Mouse (Mus musculus) kidney, embryonic 14.5 days (tissue): ENCODE measurements at regions not wholly inside any gene's neighbourhood (a gene's known extent, or its start where the extent isn't known, plus 50 kb on each side); places are given as distances from the start of the nearest gene placed in this dataset.

Source experiments
- ATAC-seq: fragments of 200-750 bp; cut with Nextera tagmentation; 2 replicates; pipeline ENCODE4 v1.8.0; 2017; ENCODE audit warnings: moderate number of reproducible peaks, mild to moderate bottlenecking, moderate TSS enrichment, moderate library complexity; ENCODE audit not compliant: low FRiP score, low TSS enrichment
- H3K27ac ChIP-seq: fragments of 300-500 bp; sonication (generic); 2 replicates; pipeline ENCODE4 v1.5.1; 2014; ENCODE audit warnings: low read depth, mild to moderate bottlenecking, low read length, moderate library complexity, mixed read lengths
- H3K27me3 ChIP-seq: fragments of 300-500 bp; sonication (generic); 2 replicates; pipeline ENCODE4 v1.6.1; 2014; ENCODE audit warnings: mild to moderate bottlenecking, low read length; ENCODE audit not compliant: control insufficient read depth, insufficient read depth
- H3K36me3 ChIP-seq: fragments of 300-500 bp; sonication (generic); 2 replicates; pipeline ENCODE4 v1.6.1; 2014; ENCODE audit warnings: low read length, mixed read lengths; ENCODE audit not compliant: control insufficient read depth, insufficient read depth
- H3K4me1 ChIP-seq: fragments of 300-500 bp; sonication (generic); 2 replicates; pipeline ENCODE4 v1.6.1; 2014; ENCODE audit warnings: low read length, mixed read lengths; ENCODE audit not compliant: control insufficient read depth, insufficient read depth
- H3K4me2 ChIP-seq: fragments of 300-500 bp; sonication (generic); replicated peaks from 2 replicates; pipeline ENCODE4 v1.6.1; 2014; ENCODE audit warnings: low read depth, mild to moderate bottlenecking, low read length
- H3K4me3 ChIP-seq: fragments of 300-500 bp; sonication (generic); 2 replicates; pipeline ENCODE4 v1.5.1; 2014; ENCODE audit warnings: mild to moderate bottlenecking, low read length
- H3K9ac ChIP-seq: fragments of 300-500 bp; sonication (generic); 2 replicates; pipeline ENCODE4 v1.6.1; 2014; ENCODE audit warnings: low read depth, mild to moderate bottlenecking, low read length, moderate library complexity
- H3K9me3 ChIP-seq: fragments of 300-500 bp; sonication (generic); 2 replicates; pipeline ENCODE4 v1.6.1; 2016; ENCODE audit warnings: low read length; ENCODE audit not compliant: control insufficient read depth
- whole genome bisulfite sequencing: fragments of 180-500 bp; shearing (Covaris S2); extraction: QIAGEN DNeasy Blood & Tissue Kit; methylation state at CpG from one replicate; pipeline ENCODE4 v1.1.7; 2014; 5-methylcytosine and 5-hydroxymethylcytosine counted together

DNA sequence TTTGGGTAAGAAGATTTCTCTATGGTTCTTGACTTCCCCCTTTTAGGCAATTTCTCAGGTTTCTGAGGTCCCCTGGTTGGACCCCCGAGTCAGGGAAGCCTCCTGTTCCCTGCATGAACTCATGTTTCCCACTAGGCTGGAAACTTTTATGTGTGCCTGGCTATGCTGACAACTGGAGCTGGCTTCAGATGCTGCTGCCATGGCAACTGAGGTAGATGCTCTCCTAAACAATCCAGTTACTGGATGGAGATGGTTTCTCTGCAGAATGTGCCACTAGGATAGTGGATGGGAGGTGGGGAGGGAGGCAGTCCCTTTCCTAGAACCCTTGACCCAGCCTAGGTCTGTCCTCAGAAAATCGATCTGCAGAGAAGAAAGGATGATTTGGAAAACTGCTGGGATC, 79.4 kb upstream of the Ccnd1 start:
- WGBS: 64% methylated on average over 2 of the region's 2 CpGs
- Histone ChIP-seq H3K27me3 (no peaks in the 10 kb centered on the region), H3K27ac (no peak overlapping the region), H3K4me2 (no peak overlapping the region), H3K9ac (no peak overlapping the region), H3K4me3 (no peak overlapping the region), H3K4me1 (peaks cover 7% of the 10 kb centered on the region), H3K9me3 (no peaks in the 10 kb centered on the region), H3K36me3 (no peaks in the 10 kb centered on the region)
- ATAC-seq: no peak

DNA sequence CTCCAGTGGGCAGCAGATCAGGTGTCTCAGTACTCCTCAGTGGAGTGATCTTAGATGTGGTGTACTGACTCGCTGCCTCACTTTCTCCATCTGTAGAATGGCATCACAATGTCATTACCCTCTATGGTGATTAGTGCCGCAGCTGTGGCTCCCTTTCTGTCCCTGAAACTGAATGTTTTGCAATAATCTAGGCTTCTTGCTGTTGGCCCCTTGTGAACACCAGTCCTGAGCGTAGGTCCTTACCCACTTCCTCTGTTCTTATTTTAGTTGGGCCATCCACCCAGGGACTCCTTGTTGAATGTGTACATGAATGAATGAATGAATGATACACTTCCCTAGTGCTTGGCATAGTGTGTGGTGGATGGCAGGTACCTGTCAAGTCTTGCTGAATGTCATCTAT, 78.4 kb upstream of the Ccnd1 start:
- H3K36me3 ChIP-seq: no peaks in the 10 kb centered on the region
- H3K9me3 ChIP-seq: no peaks in the 10 kb centered on the region
- no peak for ATAC-seq
- H3K4me3 ChIP-seq: no peak overlapping the region
- no peak overlapping the region for H3K27ac ChIP-seq
- H3K9ac ChIP-seq: no peak overlapping the region
- H3K27me3 ChIP-seq: no peaks in the 10 kb centered on the region
- 89% methylated on average over 3 of the region's 3 CpGs for WGBS
- peaks cover 7% of the 10 kb centered on the region for H3K4me1 ChIP-seq
- no peak overlapping the region for H3K4me2 ChIP-seq

DNA sequence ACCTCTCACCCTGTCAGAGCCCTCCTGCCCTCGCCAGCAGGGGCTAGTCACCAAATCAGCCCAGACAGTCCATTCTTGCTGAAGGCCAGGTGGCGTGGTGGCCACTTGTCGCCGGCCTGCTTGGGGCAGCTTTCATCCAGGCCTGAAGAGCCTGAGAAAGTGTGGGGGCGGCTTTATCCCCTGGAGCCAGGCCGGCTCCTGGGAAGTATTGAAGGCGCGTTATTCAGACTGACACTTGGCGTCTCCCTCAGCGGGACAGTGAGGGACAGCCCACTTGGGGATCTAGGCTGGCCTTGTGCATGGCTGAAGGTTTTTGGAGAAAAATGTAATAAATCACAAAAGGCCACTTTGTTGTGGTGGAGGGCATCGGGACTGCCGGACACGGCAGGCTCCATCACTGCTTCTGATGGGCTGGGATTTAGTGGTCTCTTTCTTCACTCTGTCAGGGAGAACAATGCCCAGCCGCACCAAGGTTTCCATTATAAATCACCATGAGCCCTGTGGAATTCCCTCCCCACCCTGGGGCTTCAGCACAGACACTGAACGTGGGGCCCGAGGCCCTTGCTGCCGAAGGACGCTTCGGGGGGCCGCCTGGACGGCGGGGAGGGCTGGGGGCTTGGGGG, 75.8 kb upstream of the Ccnd1 start:
- no peaks in the 10 kb centered on the region for H3K36me3 ChIP-seq
- H3K27ac ChIP-seq: no peak overlapping the region
- ATAC-seq: peak; percentile 53
- no peak overlapping the region for H3K4me3 ChIP-seq
- H3K4me2 ChIP-seq: no peak overlapping the region
- H3K4me1 ChIP-seq: peaks cover 7% of the 10 kb centered on the region
- WGBS: 30% methylated on average over 22 of the region's 22 CpGs
- no peaks in the 10 kb centered on the region for H3K9me3 ChIP-seq
- peak overlapping the region; percentile 29 for H3K9ac ChIP-seq
- no peaks in the 10 kb centered on the region for H3K27me3 ChIP-seq

DNA sequence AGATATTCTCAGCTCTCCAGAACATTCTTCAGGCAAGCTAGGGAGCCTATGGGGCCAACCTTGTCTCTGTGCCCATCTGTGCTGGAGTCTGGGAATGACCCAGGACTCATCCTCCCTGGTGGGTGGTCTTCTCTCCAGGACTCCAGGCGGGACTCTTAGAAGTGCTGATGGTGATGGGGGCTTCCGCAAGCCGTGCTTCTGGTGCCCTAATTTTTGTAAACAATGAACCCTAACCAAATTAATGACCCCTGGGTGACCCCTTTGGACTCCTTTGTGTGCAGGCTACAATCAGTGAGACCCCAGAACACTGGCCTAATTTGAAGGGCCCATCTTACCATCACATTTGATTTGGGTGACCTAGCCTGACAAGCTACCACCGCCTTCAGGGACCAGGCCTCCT, 71.0 kb upstream of the Ccnd1 start:
- no peak overlapping the region for H3K4me3 ChIP-seq
- H3K4me1 ChIP-seq: peaks cover 5% of the 10 kb centered on the region
- H3K27ac ChIP-seq: no peak overlapping the region
- no peaks in the 10 kb centered on the region for H3K36me3 ChIP-seq
- WGBS: 56% methylated on average over 4 of the region's 4 CpGs
- no peaks in the 10 kb centered on the region for H3K27me3 ChIP-seq
- no peak for ATAC-seq
- H3K9ac ChIP-seq: no peak overlapping the region
- H3K4me2 ChIP-seq: no peak overlapping the region
- H3K9me3 ChIP-seq: no peaks in the 10 kb centered on the region

DNA sequence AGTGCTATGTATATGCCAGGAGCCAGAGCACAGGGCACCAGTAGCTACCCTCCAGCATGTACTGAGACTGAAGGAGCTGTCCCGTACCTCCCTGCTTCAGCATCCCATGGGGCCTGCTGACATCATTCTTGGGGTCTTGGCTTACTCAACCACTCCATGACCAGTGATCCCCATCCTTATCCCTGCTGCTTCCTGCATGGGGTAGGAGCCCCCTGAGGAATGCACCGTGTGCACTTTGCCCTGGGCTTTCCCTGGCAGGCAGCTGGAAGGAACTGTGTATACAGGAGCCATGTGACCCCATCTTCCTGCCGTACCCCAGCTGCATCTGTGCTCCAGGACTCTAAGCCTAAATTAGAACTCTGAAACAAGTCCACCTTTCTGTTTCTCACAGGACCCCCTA, 70.3 kb upstream of the Ccnd1 start:
- ATAC-seq: no peak
- no peak overlapping the region for H3K4me2 ChIP-seq
- H3K36me3 ChIP-seq: no peaks in the 10 kb centered on the region
- H3K4me1 ChIP-seq: no peaks in the 10 kb centered on the region
- no peak overlapping the region for H3K4me3 ChIP-seq
- H3K9ac ChIP-seq: no peak overlapping the region
- no peaks in the 10 kb centered on the region for H3K9me3 ChIP-seq
- WGBS: 66% methylated on average over 3 of the region's 3 CpGs
- no peak overlapping the region for H3K27ac ChIP-seq
- no peaks in the 10 kb centered on the region for H3K27me3 ChIP-seq

DNA sequence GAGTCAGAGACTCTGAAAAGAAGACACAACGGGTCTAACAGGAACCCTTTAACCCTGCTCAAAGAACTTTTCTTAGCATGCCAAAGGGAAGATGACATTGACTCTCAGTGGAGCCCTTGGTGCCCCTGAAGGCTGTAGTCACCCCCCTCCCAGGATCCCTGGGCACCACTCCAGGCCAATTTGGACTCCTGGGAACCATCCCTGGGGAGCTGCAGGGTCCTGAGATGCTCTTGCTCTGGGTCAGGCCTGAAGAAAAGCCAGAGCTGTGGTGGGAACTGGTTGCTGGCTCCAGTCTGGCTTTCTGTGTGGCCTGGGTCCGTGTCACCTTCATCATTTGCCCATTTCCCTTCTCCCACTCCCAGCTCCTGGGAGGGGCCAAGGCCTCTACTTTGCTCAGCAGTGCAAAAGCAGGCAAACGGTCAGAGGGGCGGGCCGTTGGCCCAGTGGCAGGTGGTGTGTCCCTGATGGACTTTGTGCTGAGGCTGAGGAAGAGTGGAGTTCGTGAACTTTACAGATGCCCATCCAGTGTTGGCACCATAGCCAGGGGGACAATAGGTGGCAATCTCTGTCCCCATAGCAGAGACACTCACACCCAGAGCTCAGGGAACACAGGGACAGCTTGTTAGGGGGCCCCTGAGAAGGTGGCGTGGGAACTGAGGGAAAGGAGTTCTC, 69.1 kb upstream of the Ccnd1 start:
- Histone ChIP-seq H3K4me1 (no peaks in the 10 kb centered on the region), H3K9me3 (no peaks in the 10 kb centered on the region), H3K4me2 (no peak overlapping the region), H3K27ac (no peak overlapping the region), H3K4me3 (no peak overlapping the region), H3K36me3 (no peaks in the 10 kb centered on the region), H3K27me3 (no peaks in the 10 kb centered on the region), H3K9ac (no peak overlapping the region)
- no peak for ATAC-seq
- 56% methylated on average over 7 of the region's 7 CpGs for WGBS

DNA sequence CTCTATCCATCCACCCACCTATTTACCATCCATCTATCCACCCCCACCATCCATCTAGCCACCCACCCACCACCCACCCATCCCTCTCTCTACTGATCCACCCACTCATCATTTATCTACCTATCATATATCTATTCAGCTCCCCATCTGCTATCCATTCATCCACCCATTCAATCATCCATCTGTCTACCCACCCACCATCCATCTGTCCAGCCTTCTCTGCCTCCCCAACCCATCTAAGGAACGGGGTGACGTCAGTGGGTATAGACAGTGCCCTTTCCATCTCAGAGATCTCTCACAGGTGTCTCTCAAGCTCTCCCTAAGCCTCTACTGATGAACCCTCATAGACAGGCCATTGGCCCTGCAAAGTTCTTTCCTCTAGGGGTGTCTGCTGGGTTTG, 67.5 kb upstream of the Ccnd1 start:
- no peak overlapping the region for H3K4me2 ChIP-seq
- no peaks in the 10 kb centered on the region for H3K4me1 ChIP-seq
- no peaks in the 10 kb centered on the region for H3K27me3 ChIP-seq
- no peaks in the 10 kb centered on the region for H3K9me3 ChIP-seq
- no peak overlapping the region for H3K4me3 ChIP-seq
- WGBS: 98% methylated on average over 2 of the region's 2 CpGs
- H3K27ac ChIP-seq: no peak overlapping the region
- H3K9ac ChIP-seq: no peak overlapping the region
- H3K36me3 ChIP-seq: no peaks in the 10 kb centered on the region
- ATAC-seq: no peak

DNA sequence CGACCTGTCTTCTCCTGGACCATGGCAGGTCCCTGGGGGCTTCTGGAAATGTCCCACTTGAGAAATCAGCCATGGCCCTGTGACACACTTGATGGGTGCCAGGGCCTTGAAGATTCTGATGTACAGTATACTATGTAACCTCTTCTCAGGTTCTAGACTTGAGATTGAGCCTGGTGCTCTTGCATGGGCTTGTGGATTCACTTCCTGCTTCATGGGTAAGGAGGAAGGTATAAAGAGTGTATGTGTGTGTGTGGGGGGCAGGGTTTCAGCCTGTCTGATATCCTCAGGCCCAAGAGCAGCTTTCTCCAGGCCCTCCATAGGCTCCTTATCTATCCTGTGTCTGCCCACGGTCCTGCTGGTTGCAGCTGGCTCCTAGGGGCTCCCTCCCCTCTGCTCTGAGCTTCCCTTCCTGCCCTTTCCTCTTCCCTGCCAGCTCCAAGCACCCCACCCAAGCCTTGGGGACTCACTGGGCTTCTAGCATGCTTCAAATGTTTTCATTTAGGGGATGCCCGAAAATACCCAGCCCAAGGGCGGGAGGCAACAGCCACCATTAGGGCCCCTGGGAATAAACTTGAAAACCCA, 61.9 kb upstream of the Ccnd1 start:
- Histone ChIP-seq H3K9ac (no peak overlapping the region), H3K27ac (no peak overlapping the region), H3K4me1 (no peaks in the 10 kb centered on the region), H3K36me3 (no peaks in the 10 kb centered on the region), H3K4me3 (no peak overlapping the region), H3K9me3 (no peaks in the 10 kb centered on the region), H3K4me2 (no peak overlapping the region), H3K27me3 (no peaks in the 10 kb centered on the region)
- 59% methylated on average over 4 of the region's 4 CpGs for WGBS
- ATAC-seq: no peak

DNA sequence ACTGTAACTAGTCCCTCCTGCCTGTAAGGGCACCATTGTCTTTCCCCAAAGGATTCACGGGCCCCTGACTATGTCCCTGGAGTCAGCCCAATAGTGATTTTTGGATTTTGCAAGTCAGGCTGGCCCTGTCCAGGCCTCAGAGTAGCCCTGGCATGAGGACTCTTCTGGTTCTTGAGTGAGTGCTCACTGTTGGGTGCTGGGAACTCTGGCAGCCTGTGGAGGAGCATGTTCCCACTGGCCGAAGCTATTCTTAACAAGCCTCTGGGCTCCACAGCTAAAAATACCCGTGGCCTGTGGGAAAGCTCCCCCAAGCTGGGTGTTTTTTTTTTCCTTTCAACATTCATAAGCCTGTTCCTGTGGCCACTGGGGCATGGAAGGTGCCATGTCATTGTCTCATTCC, 60.0 kb upstream of the Ccnd1 start:
- H3K4me1 ChIP-seq: no peaks in the 10 kb centered on the region
- H3K27me3 ChIP-seq: no peaks in the 10 kb centered on the region
- H3K4me2 ChIP-seq: no peak overlapping the region
- no peak for ATAC-seq
- H3K27ac ChIP-seq: no peak overlapping the region
- 75% methylated on average over 3 of the region's 3 CpGs for WGBS
- H3K4me3 ChIP-seq: no peak overlapping the region
- H3K9ac ChIP-seq: no peak overlapping the region
- no peaks in the 10 kb centered on the region for H3K36me3 ChIP-seq
- no peaks in the 10 kb centered on the region for H3K9me3 ChIP-seq
